Mouse (Mus musculus): ENCODE measurements at regions not wholly inside any gene's neighbourhood (a gene's known extent, or its start where the extent isn't known, plus 50 kb on each side); places are given as distances from the start of the nearest gene placed in this dataset.

DNA sequence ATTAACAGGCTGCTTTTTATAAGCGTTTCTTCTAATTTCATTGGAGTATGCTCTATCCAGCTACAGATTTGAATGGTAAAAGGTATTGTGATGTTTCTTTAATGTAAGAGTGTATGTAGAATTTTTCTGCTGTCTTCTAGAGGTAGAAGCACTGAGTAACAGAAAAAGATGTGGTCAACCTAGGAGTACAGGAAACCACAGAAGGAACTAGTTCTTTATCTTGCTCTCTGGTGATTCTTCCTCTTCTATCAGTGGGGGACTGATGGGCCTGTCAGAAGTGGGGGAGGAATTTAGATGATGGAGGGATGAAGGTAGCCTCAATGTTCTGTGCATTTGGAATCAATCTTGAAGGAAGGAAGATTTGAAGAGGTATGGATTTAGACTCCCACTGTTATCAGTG, 1031.9 kb downstream of the Car8 start:
- DNase-seq = no peak

DNA sequence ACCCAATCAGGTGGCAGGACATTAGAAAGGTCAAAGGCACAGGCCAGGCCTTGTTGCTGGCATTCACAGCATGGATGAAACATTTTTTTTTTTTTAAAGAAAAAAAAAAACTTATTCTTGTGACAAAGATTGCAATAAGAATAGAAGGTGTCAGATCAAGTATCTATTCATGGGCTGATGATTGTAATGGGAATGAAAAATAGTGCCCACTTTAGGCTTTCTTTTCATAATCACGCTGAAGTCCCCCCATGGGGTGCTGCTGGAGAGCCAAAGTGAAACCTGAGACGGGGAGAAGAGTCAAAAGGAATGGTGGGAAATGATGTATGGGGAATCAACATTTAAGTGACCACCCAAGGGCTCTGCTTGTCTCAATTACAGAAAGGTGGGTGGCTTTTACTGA, 1037.0 kb downstream of the Car8 start:
- no peak for DNase-seq

DNA sequence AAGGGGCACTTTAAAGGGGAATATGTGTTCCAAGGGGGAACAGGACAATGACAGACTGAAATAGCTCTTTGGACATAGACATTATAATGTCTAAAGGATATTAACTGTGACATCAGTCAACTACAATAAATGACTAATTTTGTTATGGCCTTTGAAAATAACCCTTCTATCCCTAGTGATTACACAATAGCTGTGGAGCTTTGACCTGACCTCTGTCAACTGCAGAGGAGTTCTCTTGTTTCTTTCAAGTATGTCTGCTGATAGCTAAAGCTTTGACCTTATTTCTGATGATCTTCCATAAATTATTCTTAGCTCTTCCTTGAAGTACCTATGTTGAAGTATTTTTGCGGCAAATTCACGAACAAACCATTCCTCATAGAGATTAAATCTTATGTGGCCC, 1038.9 kb downstream of the Car8 start:
- DNase-seq = no peak

- no peak for DNase-seq
Measured at GRCm38 (mm10) chr4:7199052-7199451, 1039.8 kb downstream of the Car8 start.

- DNase-seq = no peak
Measured at GRCm38 (mm10) chr4:7196570-7196969, 1042.3 kb downstream of the Car8 start.

- DNase-seq = no peak
Measured at GRCm38 (mm10) chr4:7195619-7196018, 1043.2 kb downstream of the Car8 start.

DNA sequence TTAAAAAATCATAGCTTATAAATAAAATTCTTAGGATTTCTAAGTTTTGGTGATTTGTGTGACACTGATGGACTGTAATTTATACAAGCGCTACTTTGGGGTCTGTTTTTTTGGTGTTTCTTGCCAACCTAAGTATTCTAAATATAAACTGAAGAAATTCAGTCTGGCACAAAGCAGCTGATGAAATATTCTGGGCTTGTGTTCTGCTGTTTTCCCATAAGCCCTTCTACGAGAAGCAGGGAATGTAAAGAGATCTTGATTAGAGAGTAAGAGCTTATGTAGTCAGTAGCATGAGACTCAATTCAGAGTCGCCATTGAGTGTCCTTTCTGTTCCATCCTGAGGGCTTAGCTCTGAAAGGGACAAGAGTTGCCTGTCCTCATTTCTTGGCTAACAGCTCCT, 1046.9 kb downstream of the Car8 start:
- DNase-seq = no peak

DNA sequence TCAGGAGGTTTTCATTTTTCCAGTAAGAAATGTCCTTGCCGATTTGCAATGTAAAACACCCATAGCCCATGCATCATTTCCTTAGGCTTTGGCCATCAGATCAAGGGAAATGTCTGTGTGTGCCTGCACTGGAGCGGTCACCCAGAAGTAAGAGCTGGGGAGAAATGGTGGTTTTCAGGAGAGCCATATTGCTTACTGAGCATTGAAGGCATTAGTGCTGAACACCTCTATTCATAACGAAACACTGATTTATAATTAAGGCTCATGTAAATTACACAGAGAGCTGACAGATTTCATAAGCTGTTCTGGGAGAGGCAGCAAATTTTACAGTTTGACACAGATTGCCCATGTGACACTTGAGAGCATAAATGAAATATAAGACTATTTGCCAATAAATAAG, 1047.6 kb downstream of the Car8 start:
- DNase-seq = no peak

DNA sequence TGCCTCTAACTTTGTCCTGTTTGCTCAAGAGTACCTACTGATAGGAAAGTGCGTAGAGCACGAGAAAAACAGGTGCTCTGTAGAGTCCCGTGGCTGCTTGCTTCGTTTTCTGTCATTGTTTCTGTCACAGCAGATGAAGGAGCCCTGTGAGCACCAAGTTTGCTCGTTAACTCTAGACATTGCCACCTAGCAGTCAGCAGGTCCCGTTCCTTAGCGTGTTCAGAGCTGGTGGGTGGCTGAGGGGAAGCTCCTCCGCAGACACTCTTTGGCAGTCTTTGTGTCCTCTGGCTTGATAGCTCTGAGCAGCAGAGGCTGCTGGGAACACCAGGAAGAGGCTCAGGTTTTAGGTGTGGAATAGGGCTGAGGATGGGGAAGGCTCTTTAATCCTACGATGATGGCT, 1063.8 kb downstream of the Car8 start:
- no peak for DNase-seq

- DNase-seq = no peak
Measured at GRCm38 (mm10) chr4:7172528-7173306, 1066.1 kb downstream of the Car8 start.

GRCm38 (mm10) chr4:7171637-7172417, 1067.0 kb downstream of the Car8 start:
- DNase-seq = no peak

DNA sequence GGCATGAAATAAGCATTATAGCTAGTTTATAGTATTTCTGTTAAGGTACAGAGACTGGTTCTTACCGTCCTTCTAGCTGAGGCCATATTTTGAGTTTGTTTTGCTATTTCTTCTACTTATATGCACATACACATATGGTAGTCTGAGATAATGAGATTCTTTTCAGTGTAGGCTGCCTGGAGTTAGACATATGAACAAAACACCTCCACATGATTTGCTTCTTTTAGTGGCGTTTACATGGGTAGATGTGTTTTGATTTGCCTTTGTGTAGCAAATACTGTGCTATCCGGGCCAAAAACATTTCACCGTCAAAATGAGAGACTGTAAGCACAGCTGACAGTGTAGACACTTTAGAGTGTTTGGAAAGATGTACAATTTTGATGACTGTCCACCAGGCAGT, 1077.4 kb downstream of the Car8 start:
- DNase-seq = no peak

- DNase-seq = no peak
Measured at GRCm38 (mm10) chr4:7157883-7158282, 1081.0 kb downstream of the Car8 start.

DNA sequence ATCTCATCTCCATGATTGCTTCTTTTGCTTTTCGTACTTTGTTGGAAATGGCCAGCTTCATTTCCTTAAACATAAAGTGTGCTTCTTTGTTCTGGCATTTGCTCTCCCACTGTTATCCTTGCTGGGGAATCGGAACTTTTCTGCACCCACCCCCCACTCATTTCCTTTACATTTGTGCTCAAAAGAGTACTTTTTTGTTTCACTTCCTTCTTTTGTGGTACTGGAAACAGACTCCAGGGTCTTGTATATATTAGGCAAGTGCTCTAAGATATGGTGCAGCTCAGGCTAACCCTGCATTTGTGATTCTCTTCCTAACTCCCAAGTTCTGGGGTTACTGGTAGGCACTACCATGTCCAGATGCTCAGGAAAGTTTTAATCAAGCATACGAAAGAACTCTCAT, 1084.6 kb downstream of the Car8 start:
- DNase-seq = no peak

DNA sequence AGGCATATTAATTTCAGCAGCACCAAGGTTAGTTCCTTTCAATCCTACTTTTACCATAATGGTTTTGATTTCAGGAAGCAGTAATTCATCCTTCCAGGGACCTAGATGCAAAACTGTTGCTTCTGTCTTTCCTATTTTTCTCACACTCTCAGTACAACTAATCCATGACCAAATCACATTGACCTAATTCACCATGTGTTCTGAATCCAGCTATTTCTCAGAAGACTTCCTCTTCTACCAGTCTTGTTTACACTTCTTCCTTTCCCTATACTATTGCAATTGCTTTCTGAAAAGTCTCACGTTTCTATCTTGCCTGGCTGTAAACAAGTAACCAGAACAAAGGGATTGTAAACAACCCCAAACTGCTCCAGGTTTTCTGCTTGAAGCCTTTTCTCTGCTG, 1085.0 kb downstream of the Car8 start:
- DNase-seq = no peak

DNA sequence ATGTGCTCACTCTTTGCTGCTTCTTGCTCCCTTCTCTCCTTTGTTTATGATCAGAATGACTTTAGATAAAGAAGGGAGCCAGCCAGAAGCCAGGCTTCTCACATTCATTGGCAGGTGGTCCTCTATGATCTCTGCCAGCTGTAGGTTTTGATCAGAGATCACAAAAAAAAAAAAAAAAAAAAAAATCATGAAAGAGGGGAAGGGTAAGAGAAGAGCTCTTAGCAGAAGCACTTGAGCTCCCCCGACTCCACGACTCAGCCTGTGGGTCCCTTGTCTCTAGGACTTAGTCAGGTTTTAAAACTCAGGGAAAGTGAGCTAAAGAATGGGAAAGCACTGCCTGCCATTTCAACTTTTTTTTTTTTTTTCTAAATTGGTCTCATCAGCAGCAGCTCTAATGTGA, 1093.1 kb downstream of the Car8 start:
- no peak for DNase-seq

DNA sequence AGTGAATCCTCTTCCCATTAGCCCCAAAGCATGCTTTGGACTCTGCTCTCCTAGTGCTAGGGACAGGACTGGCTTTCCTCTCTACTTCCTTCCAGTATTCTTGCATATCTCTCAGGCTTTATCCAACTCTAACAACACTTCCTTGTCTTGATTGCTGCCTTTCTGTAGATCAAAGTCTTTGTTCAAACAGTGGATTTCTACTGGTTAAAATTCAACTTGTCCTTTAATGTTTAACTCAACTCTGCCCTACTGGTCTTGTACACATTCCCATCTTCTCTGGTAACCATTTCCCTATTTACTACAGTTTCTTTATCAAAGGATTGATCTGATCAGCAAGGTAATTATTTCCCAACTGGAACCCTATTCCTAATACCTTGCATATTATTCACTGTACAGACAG, 1094.6 kb downstream of the Car8 start:
- DNase-seq = no peak

DNA sequence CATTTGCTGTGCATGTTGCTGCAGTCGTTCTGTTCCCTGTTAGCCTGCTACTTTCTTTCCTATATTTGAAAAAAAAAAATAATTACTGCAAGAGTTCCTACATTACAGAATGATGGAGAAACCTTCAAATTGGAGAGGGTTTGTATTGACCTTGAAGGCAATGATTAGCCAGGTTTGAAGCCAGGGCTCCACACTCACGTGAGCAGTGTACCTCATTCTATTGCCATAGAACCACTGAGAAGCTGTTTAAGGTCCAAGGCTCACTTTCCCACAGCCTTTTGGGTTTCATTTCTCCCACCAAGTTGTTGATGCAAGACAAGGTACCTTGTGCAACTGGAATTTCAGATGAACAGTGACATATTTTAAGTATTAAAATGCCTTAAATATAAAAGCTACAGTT, 1095.2 kb downstream of the Car8 start:
- DNase-seq = peak; percentile 9

GRCm38 (mm10) chr4:7142781-7143180, 1096.1 kb downstream of the Car8 start:
- DNase-seq = no peak

DNA sequence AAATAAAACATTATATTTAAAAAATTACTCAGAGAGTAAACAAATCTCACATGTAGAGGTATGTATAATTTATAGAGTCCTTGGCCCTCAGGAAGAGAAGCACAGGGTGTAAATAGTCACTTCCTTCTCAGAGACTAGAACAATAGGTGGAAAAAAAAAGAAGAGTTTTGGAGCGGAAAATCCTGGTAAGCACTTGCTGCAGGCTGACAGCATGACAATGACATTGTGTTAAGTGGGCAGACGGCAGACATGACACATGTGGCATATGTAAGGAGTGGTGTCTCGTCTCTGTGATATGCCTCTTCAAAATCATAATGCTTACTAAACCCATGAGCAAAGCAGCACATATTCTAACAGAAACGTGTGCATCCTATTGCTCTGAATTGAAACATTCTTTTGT, 1126.7 kb downstream of the Car8 start:
- DNase-seq = no peak

- DNase-seq = no peak
Measured at GRCm38 (mm10) chr4:7092957-7093356, 1145.9 kb downstream of the Car8 start.

- DNase-seq = no peak
Measured at GRCm38 (mm10) chr4:7091201-7091814, 1147.5 kb downstream of the Car8 start.

Measured in kidney, postnatal 10 days (tissue).